Mouse (Mus musculus) MEL (cell line): ENCODE data around the gene Dera.

Experiments
- CHD1 ChIP-seq: IDR thresholded peaks from 2 replicates; pipeline ENCODE4 v1.6.1; 2012; ENCODE audit warnings: low read depth, mild to moderate bottlenecking, inconsistent platforms, low read length, improper control_type of control experiment
- CTCF ChIP-seq, 3 experiments: IDR thresholded peaks in 2 of 3; conservative IDR thresholded peaks in 1 of 3; 2 replicates each; pipeline ENCODE4 v1.5.1; 2011 to 2012; ENCODE audit warnings: low read length in 3 of 3, low read depth in 2 of 3, mild to moderate bottlenecking in 2 of 3, improper control_type of control experiment in 1 of 3, inconsistent platforms in 1 of 3, mixed read lengths in 1 of 3, moderate library complexity in 1 of 3; ENCODE audit not compliant: control insufficient read depth in 1 of 3, insufficient read depth in 1 of 3, poor library complexity in 1 of 3, severe bottlenecking in 1 of 3
- E2F4 ChIP-seq: IDR thresholded peaks from 2 replicates; pipeline ENCODE4 v1.6.1; 2011; ENCODE audit warnings: low read depth, low read length, improper control_type of control experiment, borderline replicate concordance
- NRF1 ChIP-seq: IDR thresholded peaks from 2 replicates; pipeline ENCODE4 v1.6.1; 2014; ENCODE audit warnings: low read depth, mild to moderate bottlenecking, inconsistent platforms, low read length, improper control_type of control experiment, moderate library complexity; ENCODE audit not compliant: poor library complexity, insufficient read depth, severe bottlenecking
- POLR2A ChIP-seq, 2 experiments: IDR thresholded peaks; 2 replicates each; pipeline ENCODE4 v1.6.1; 2011 to 2012; ENCODE audit warnings: low read length in 2 of 2, mild to moderate bottlenecking in 2 of 2, control low read depth in 1 of 2, improper control_type of control experiment in 1 of 2, low read depth in 1 of 2, moderate library complexity in 1 of 2; ENCODE audit not compliant: control insufficient read depth in 1 of 2, insufficient read depth in 1 of 2, poor library complexity in 1 of 2

GRCm38 (mm10) chr6:137799253-137799652, 44.9 kb downstream of the Dera start:
- TF ChIP-seq POLR2A (IDR thresholded peaks at IDR 0.05; ENCODE audit: control insufficient read depth in 1 of 2, insufficient read depth in 1 of 2, low read depth in 1 of 2, low read length in 2 of 2, poor library complexity in 1 of 2): no peak
- no peak for TF ChIP-seq E2F4
- no peak for TF ChIP-seq CHD1
- no peak for TF ChIP-seq NRF1
- TF ChIP-seq CTCF (IDR thresholded peaks at IDR 0.05 in 2 of 3, conservative IDR thresholded peaks at IDR 0.05 in 1 of 3; ENCODE audit: control insufficient read depth in 1 of 3, insufficient read depth in 1 of 3, low read depth in 2 of 3, low read length in 3 of 3, poor library complexity in 1 of 3, severe bottlenecking in 1 of 3): no peak
